ENCODE assay signal across 15 mouse cellular contexts in the genomic region with DNA sequence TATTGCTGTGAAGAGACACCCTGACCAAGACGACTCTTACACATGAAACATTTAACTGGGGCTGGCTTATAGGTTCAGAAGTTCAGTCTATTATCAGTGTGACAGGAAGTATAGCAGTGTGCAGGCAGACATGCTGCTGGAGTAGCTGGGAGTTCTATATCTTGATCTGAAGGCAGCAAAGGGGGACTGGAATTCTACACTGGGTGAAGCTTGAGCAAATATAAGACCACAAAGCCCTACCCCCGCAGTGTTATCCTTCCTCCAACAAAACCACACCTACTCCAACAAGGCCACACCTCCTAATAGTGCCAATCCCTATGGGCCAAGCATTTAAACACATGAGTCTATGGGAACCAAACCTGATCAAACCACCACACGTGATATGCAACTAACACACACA.
"Had no signal": no experiment of that assay in that cellular context is flagged by ENCODE, and none has a peak within 500 bp of the region (broad histone marks: within the 10 kb centered on the region; RNA-seq: fewer than 3 reads in every experiment).

No protein-coding gene starts in this region.

- H3K27ac ChIP-seq: liver, embryonic 14.5 days; midbrain, embryonic 10.5 days; midbrain, embryonic 12.5 days; neural tube, embryonic 13.5 days had no signal

- H3K4me3 ChIP-seq: midbrain, embryonic 10.5 days; midbrain, embryonic 12.5 days; myocyte; neural tube, embryonic 13.5 days had no signal

- H3K4me2 ChIP-seq: liver, embryonic 11.5 days; lung, embryonic 14.5 days; midbrain, embryonic 12.5 days; neural tube, embryonic 13.5 days had no signal

- DNase-seq: lung, embryonic 14.5 days; lung, postnatal 10 days; lung, postnatal 4 days; midbrain, embryonic 14.5 days; right cerebral cortex, postnatal 14 days; thymus, adult 2 months; thymus, postnatal 25 days; thymus, postnatal 4 days had no signal

- H3K9me3 ChIP-seq: midbrain, embryonic 10.5 days; midbrain, embryonic 12.5 days; neural tube, embryonic 13.5 days had no signal

- ATAC-seq: midbrain, embryonic 16.5 days had no signal

- H3K4me1 ChIP-seq: midbrain, embryonic 12.5 days; neural tube, embryonic 13.5 days had no signal

- H3K27me3 ChIP-seq: midbrain, embryonic 12.5 days; neural tube, embryonic 13.5 days had no signal

- H3K9ac ChIP-seq: liver, embryonic 14.5 days; lung, embryonic 14.5 days; midbrain, embryonic 12.5 days; neural tube, embryonic 13.5 days had no signal
